Mouse (Mus musculus): Measurements from ENCODE around the gene Smchd1.

Gene Smchd1

DNA sequence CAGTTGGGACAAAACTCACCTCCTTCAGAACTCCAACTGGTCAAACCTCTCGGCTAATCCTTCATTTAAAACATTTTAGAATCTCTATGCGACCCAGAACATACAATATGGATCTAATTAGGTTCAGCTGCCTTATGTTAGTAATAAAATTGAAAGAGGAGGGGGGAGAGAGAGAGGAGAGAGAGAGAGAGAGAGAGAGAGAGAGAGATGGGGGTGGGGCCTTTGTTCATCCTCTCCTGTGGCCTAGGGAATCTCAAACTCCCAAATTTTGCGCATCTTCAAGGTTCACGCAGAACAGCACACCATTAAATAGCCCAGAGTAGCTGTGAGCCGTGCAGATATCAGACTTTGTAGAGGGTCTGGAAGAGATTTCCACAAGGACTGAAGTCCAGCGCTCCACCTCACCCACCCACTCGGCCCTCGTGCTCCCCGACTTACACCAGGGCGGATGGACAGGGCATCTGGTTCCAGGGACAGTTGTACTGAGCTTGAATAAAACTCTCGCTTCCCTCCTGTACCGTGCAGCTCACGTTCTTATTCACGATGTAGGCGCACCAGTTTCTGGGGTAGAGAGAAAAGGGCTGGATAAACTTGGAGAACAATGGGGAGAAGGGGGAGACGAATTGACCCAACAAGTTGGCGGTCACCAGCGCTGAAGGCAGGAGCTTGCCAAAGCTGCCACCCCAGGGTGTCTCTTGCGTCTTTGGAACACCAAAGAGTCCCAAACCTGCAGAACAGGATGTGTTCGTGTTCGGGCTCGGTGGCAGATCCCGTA lies 165.2 kb downstream of the Smchd1 start:
- DNase-seq: no peak

DNA sequence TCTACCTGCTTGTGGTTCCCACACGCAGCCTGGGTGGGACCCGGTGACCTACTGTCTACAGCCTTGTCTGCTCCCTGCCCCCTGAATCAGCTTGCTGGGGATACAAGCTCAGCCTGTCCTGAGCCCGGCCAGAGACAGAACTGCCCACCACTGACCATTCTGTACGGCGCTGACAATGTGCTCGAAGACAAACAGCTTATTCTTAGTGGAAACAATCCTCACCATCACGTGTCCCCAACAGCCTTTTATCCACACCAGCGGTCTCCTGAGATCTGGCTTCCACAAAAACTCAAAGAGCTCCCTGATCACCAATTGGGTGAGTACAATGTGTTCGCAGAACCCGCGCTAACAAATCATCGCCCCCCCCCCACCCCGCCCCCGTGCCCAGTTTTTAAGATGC lies 166.0 kb downstream of the Smchd1 start:
- DNase-seq: no peak

DNA sequence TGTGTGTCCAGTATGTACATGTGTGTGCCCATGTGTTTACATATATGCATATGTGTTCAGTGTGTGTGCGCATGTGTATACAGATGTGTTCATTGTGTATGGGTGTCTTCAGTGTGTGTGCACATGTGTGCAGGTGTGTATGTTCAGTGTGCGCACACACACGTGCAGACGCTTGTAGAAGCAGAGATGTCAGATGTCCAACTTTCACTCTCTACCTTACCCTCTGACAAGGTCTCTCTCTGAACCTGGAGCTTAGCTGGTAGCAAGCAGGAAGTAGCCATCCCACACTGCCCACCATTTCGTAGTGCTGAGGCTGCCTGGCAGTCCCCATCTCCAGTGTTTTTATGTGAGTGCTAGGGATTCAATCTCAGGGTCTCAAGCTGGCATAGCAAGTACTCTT lies 166.8 kb downstream of the Smchd1 start:
- DNase-seq: no peak

DNA sequence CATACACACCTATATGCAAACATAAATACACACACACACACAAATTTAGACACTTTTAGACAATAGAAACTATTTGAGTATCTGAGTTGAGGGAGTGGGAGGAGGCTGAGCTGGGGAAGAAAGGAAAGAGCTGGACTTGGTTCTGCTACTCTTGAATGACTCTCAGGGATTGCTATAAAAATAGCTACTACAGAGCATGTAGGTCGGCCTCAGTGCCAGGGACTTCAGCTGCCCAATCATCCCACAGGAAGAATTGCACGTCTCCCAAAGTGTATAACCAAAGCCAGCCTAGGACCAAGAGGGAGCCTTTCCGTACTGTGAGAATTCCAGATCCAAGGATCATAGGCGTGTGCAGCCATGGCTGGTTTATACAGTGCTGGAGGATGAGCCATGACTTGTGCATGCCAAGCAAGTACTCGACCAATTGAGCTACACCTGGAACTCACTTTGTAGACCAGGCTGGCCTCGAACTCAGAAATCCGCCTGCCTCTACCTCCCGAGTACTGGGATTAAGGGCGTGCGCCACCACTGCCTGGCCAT lies 167.8 kb downstream of the Smchd1 start:
- DNase-seq: no peak

DNA sequence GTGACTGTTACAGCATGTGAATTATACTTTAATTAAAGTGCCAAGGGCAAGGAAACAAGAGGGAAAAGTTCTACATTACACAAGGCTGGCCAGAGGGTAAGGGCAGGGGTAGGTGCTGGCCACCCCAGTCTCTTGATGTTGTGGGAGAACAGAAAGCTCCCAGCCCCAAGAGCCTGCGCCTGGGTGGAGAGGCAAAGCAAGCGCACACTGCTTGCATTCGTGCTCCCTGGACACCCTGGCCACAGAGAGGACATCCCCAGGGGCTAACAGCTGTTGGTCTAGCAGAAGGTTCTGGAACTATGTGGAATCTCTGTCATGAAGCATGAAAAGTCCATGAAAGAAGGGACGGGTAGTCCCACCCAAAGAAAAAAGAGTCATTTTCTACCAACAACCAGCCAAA lies 168.4 kb downstream of the Smchd1 start:
- no peak for DNase-seq

DNA sequence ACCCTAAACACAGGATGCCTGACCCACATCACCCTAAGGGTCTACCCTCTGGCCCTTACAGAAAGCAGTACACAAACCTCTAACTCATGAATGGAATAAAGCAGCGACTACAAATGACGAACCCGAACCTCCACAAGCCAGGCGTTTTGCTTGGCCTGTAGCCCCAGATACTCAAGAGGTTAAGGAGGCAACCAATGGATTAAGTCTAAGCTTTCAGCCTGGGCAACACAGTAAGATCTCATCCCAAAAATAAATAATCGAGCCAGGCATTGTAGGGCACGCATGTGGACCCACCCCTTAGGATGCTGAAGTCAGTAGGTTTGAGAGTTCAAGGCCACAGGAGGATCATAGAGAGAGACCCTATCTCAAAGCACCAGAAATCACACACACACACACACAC lies 169.1 kb downstream of the Smchd1 start:
- DNase-seq: no peak

DNA sequence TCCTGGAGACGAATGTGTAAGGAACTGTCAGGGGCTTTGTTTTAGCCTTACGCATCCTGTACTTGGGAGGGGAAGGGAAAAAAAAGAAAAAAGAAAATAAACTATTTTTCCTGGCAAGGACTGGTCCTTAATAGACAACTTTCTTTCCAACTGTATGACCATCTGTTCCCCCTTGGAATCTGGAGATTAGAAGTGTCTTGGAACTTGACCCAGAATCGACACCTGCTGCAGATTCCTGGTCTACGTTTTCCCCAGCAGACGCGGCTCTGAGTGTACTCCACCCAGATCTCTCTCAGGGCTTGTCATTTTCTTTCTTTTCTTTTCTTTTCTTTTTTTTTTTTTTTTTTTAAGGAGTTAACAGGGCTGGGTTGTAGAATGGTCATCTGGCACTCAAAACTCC lies 171.7 kb downstream of the Smchd1 start:
- no peak for DNase-seq

DNA sequence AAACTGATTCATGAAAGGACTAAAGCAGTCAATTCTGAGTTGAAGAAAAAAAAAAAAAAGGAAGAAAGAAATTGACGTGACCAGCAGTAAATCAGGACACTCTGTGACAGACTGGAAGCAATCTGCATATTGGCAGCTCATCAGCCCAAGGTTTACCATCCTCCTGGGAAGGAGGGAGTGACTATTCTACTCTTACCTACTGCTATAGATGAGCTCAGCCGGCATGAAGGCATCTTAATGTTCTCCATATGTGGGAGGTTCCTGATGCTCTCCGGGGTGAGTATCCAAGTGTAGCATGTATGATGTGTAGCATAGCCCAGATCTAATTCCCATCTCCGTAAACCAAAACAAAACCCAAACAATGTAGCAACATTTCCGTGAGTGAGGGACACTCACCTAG lies 173.7 kb downstream of the Smchd1 start:
- no peak for DNase-seq

DNA sequence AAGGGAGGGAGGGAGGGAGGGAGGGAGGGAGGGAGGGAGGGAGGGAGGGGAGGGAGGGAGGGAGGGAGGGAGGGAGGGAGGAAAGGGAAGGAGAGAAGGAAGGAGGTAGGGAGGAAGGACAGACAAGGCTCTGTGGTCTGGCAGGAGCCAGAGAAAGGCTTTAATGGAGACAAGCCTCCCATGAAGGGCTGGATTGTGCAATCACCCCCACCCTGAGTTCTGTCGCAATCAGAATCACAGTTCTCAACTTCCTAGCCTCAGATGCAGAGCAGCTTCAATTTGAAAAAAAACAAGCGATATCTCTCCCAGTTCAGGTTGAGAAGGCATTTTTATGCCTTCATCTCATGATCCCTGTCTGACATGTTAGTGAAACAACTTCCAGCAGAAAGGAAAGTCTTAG lies 174.8 kb downstream of the Smchd1 start:
- DNase-seq: no peak

DNA sequence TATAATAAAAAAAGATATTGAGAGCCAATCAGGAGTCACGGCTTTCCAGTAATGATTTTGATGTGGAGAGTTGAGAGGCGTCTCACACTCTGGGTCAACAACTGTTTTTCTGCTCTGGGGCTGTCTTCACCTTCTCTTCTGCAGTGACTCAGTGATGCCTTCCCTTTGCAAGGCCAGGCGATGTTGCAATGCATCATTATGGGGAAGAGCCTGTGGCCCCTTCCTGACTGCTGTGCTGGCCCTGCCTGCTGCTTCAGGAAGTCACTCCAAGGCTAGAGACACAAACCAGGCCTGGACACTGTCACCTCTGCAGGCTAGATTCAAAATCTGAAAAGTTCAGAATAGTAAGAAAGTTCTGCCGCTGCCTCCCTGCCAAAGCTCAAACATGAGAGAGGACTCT lies 175.3 kb downstream of the Smchd1 start:
- no peak for DNase-seq

DNA sequence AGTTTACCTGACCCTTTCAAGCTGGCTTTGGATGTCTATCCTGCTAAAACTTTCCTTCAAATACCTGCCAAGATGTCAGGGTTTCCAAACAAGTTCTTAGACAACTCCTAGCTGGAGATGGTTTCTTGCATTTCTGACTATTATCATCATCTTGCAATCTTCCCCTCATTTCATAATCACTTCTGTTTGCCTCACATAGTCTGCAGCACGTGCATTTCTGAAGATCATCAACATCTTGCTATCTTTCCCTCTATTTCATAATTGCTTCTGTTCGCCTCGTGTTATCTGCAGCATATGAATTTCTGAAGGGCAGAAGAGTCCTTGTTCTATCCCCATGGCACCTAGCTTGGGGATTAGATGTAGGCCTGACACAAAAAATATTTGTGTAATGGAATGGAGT lies 180.6 kb downstream of the Smchd1 start:
- no peak for DNase-seq
